Mouse (Mus musculus): ENCODE data around the gene Lrrc75a. TPM values are rescaled to one million over a fixed set of nuclear protein-coding genes. Genes with fewer than 3 reads are reported as not detected.

The Lrrc75a gene
- polyA plus RNA-seq, 1 experiment = 1.2 TPM

GRCm38 (mm10) chr11:62637806-62638205 is 10.5 kb downstream of the Lrrc75a start:
- Histone ChIP-seq H3K4me1 (ENCODE audit: control insufficient read depth, insufficient read depth, insufficient read length, low read length) (peaks cover 7% of the 10 kb centered on the region; the same call in 1 of the 2 replicates), H3K27ac (replicated peaks; ENCODE audit: low read depth, low read length) (no peak overlapping the region), H3K4me3 (ENCODE audit: insufficient read depth, low read depth, low read length) (no peak overlapping the region)

GRCm38 (mm10) chr11:62637401-62637800 is 10.9 kb downstream of the Lrrc75a start:
- Histone ChIP-seq H3K27ac (replicated peaks; ENCODE audit: low read depth, low read length) (peak overlapping the region; percentile 33; the same call in 1 of the 2 replicates), H3K4me3 (ENCODE audit: insufficient read depth, low read depth, low read length) (no peak overlapping the region), H3K4me1 (ENCODE audit: control insufficient read depth, insufficient read depth, insufficient read length, low read length) (peaks cover 7% of the 10 kb centered on the region; the same call in 1 of the 2 replicates)

DNA sequence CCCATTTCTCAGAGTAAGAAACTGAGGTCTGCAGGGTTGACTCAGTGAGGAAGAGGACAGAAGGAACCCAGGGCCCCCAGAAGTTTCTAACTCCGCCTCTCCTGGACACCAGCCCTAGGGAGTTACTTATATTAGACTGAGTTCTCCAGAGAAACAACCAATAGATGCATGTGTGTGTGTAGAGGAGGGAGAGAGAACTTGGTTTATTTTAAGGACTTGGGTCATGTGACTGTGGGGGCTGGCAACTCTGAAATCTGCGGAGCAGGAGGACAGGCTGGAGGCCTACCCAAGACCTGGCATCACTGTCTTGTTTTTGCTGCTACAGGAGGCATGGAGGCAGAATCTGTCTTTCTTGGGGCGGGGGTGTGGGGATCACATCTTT is 11.5 kb downstream of the Lrrc75a start:
- no peak overlapping the region for H3K4me3 ChIP-seq (ENCODE audit: insufficient read depth, low read depth, low read length)
- peaks cover 7% of the 10 kb centered on the region; the same call in 1 of the 2 replicates for H3K4me1 ChIP-seq (ENCODE audit: control insufficient read depth, insufficient read depth, insufficient read length, low read length)
- H3K27ac ChIP-seq (replicated peaks; ENCODE audit: low read depth, low read length) = peak overlapping the region; percentile 33

DNA sequence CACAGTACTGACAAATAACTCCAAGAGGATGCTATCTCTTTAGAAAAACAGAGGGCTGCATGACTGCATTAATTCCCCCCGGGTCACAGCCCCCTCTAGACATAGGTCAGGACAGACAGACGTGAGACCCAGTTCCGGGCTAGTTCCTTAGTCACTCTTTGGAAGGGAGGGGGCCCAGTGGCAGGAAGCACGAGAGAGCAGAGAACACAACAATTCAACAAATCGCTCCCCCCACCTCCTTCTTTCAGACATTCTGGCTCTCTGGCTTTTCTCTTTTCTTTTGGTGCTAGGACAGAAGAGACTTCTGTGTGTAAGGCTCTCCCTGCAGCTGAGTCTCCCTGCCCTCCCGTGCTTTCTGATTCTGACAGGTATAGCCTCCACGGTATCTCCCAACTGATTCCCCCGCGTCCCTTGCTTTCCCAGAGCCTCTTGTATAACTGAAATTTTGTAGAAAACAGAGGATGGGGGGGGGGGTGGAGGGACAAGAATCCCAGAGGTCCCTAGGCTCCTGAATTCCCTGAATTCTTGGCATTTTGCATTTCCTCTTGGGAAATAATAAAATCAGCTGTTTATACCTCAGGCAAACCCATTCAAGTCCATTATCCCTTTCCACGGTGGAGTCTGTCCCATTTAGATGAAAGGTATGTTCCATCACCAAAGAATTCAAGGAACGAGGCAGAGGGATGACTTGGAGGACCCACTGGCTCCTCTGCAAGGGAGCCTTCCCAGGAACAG is 12.1 kb downstream of the Lrrc75a start:
- Histone ChIP-seq H3K4me1 (ENCODE audit: control insufficient read depth, insufficient read depth, insufficient read length, low read length) (peaks cover 7% of the 10 kb centered on the region; the same call in 1 of the 2 replicates), H3K27ac (replicated peaks; ENCODE audit: low read depth, low read length) (0 out of 2 replicates have a peak overlapping the region, but pooled peaks have one; percentile 5), H3K4me3 (ENCODE audit: insufficient read depth, low read depth, low read length) (no peak overlapping the region)

DNA sequence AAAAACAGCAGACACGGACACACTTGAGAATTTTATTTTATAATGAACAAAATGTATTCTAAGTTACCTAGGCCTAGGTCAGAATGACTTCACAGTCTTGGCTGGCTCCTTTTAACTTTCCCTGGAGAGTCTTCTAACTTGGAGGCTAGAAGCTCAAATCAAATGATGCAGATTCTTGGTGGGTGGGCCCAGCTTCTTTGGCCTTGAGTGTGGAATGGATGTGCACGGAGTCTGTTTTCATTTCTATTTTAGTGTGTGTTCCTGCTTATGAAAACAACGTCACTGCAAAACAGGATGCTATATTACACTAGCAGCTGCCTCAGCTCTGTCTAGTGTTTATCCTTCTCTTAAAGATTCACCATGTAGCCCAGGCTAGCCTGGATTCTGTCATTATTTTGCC is 12.9 kb downstream of the Lrrc75a start:
- Histone ChIP-seq H3K27ac (replicated peaks; ENCODE audit: low read depth, low read length) (no peak overlapping the region), H3K4me1 (ENCODE audit: control insufficient read depth, insufficient read depth, insufficient read length, low read length) (peaks cover 7% of the 10 kb centered on the region; the same call in 1 of the 2 replicates)

GRCm38 (mm10) chr11:62631138-62631537 is 17.2 kb downstream of the Lrrc75a start:
- Histone ChIP-seq H3K27ac (replicated peaks; ENCODE audit: low read depth, low read length) (no peak overlapping the region), H3K4me1 (ENCODE audit: control insufficient read depth, insufficient read depth, insufficient read length, low read length) (peaks cover 2% of the 10 kb centered on the region; the same call in 1 of the 2 replicates), H3K4me3 (ENCODE audit: insufficient read depth, low read depth, low read length) (no peak overlapping the region)

More for the DNA sequence above, 12.9 kb downstream of the Lrrc75a start:
- H3K4me3 ChIP-seq (ENCODE audit: insufficient read depth, low read depth, low read length) = no peak overlapping the region

- no peak overlapping the region for H3K4me3 ChIP-seq (ENCODE audit: insufficient read depth, low read depth, low read length)
- no peak overlapping the region for H3K27ac ChIP-seq (replicated peaks; ENCODE audit: low read depth, low read length)
- no peaks in the 10 kb centered on the region; the same call in 1 of the 2 replicates for H3K4me1 ChIP-seq (ENCODE audit: control insufficient read depth, insufficient read depth, insufficient read length, low read length)
Measured at GRCm38 (mm10) chr11:62630225-62630821, 18.0 kb downstream of the Lrrc75a start.

DNA sequence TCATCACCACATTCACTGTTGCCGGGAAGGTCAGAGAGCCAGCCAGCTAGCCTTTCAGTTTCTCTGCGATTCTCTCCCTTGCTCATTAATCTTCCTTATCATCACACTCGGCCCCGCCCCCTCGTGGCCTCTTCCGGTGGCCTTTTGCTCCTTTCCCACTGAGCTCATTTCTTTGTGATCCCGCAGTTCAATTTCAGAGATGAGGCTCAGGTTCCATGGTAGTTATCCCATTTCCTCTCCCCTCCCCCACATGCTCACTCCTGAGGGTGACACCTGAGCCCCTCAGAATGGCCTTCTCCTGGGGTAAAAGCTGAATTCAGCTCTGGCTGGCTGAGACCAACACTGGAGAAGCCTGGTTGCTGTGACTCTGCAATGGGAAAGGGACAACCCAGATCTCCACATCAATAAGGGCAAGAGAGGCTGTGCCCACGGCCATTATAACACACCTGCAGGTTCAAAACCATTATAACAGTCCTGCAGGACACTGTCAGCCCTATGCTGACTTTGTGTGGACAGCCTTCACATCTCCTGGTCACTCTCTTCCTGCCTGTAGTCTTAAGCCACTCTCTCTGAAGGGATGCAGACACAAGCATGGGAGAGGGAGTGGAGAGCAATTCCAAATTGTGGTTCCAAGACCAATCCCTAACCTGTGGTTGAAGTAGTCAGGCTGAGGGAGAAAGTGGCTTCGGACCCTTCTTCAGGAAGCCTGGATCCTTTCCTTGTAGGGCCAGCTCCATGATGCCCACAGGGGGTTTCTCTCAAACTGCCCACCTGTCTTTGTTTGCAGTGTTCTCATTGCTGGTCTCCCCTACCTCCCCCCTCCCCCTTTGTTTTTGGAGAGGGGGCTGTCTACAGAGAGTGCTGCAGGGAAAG is 18.7 kb downstream of the Lrrc75a start:
- no peak overlapping the region for H3K4me3 ChIP-seq (ENCODE audit: insufficient read depth, low read depth, low read length)
- H3K27ac ChIP-seq (replicated peaks; ENCODE audit: low read depth, low read length) = no peak overlapping the region
- no peaks in the 10 kb centered on the region; the same call in 1 of the 2 replicates for H3K4me1 ChIP-seq (ENCODE audit: control insufficient read depth, insufficient read depth, insufficient read length, low read length)

- Histone ChIP-seq H3K27ac (replicated peaks; ENCODE audit: low read depth, low read length) (no peak overlapping the region), H3K4me1 (ENCODE audit: control insufficient read depth, insufficient read depth, insufficient read length, low read length) (no peaks in the 10 kb centered on the region; the same call in 1 of the 2 replicates), H3K4me3 (ENCODE audit: insufficient read depth, low read depth, low read length) (no peak overlapping the region)
Measured at GRCm38 (mm10) chr11:62624341-62625291, 23.7 kb downstream of the Lrrc75a start.

- Histone ChIP-seq H3K27ac (replicated peaks; ENCODE audit: low read depth, low read length) (no peak overlapping the region), H3K4me3 (ENCODE audit: insufficient read depth, low read depth, low read length) (no peak overlapping the region), H3K4me1 (ENCODE audit: control insufficient read depth, insufficient read depth, insufficient read length, low read length) (no peaks in the 10 kb centered on the region)
Measured at GRCm38 (mm10) chr11:62622850-62623249, 25.5 kb downstream of the Lrrc75a start.

DNA sequence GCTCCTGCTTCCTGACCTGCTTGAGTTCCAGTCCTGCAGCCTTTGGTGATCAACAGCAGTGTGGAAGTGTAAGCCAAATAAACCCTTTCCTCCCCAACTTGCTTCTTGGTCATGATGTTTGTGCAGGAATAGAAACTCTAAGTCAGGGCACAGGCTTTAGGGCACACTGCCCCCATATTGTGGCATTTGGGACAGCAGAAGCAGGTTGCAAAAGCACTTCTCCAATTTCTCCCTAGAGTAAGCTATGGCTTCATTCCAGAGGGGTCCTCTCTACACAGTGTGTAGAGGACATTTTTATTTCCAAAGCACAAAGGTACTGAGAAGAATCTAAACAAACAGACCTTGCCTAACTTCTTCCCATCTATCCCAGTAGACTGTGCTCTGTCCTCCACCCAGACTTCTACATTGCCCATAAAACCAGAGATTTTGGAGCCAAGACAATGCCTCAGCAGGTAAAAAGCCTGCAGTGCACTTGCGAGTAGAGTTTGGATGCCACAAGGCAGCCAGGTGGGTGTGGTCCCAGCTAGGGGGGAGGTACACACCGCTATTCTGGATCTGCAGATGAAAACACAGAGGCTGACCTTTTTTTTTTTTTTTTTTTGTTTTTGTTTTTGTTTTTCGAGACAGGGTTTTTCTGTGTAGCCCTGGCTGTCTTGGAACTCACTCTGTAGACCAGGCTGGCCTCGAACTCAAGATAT is 26.6 kb downstream of the Lrrc75a start:
- no peaks in the 10 kb centered on the region for H3K4me1 ChIP-seq (ENCODE audit: control insufficient read depth, insufficient read depth, insufficient read length, low read length)
- H3K27ac ChIP-seq (replicated peaks; ENCODE audit: low read depth, low read length) = no peak overlapping the region
- no peak overlapping the region for H3K4me3 ChIP-seq (ENCODE audit: insufficient read depth, low read depth, low read length)

- no peak overlapping the region for H3K27ac ChIP-seq (replicated peaks; ENCODE audit: low read depth, low read length)
- H3K4me3 ChIP-seq (ENCODE audit: insufficient read depth, low read depth, low read length) = no peak overlapping the region
- H3K4me1 ChIP-seq (ENCODE audit: control insufficient read depth, insufficient read depth, insufficient read length, low read length) = no peaks in the 10 kb centered on the region
Measured at GRCm38 (mm10) chr11:62621079-62621478, 27.2 kb downstream of the Lrrc75a start.

DNA sequence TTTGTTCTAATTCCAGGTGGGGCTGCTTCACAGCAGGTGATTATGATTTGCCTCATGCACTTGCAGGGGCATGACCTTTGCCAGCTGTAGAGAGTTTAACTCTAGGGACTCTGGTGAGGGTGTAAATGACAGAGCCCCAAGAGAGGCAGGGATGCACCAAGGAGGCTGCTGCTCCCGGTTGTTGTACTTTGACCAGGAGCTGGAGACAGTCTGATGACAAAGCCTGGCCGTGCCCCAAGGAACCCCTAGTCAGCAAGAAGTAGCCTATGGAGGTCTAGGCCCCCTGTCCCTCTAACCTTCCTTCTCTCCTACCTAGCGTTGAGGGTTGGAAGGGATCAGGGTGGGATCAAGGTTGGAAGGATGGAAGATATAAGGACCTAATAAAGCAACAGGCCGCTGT is 32.9 kb downstream of the Lrrc75a start:
- Histone ChIP-seq H3K4me3 (ENCODE audit: insufficient read depth, low read depth, low read length) (no peak overlapping the region), H3K27ac (replicated peaks; ENCODE audit: low read depth, low read length) (no peak overlapping the region), H3K4me1 (ENCODE audit: control insufficient read depth, insufficient read depth, insufficient read length, low read length) (no peaks in the 10 kb centered on the region)
